Mouse (Mus musculus): ENCODE results near the gene Ctcfl. TPM values are rescaled to one million over a fixed set of nuclear protein-coding genes. Genes with fewer than 3 reads are reported as not detected.

The Ctcfl gene
- polyA plus RNA-seq, 1 experiment from 2014 or later = not detected

DNA sequence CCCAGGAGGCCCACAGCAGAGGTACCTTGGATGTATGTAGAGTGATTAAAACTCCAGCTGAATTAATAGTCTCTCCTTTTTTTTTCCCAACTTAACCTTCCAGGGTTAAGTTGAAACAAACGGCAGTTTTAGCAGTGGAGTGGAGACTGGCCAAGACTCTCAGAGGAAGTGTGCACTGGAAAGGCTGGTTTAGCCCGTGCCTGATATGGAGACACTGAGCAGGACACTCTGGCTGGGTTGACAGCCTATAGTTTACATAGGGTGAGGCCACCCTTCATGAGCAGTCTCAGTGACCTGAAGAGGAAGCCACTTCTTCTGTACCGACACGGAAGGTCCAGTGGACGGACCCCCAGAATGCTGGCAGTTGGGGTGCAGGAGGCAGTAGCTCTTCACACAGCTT, 32.0 kb upstream of the Ctcfl start:
- Histone ChIP-seq H3K27me3 (ENCODE audit: control insufficient read depth, insufficient read depth, low read length) (no peaks in the 10 kb centered on the region), H3K4me3 (ENCODE audit: low read depth, low read length) (no peak overlapping the region), H3K4me2 (replicated peaks; ENCODE audit: low read depth) (no peak overlapping the region), H3K9ac (ENCODE audit: low read length) (no peak overlapping the region), H3K36me3 (ENCODE audit: control insufficient read depth, insufficient read depth, low read length) (no peaks in the 10 kb centered on the region), H3K4me1 (replicated peaks; ENCODE audit: control insufficient read depth, insufficient read depth) (no peaks in the 10 kb centered on the region), H3K27ac (replicated peaks) (no peak overlapping the region), H3K9me3 (ENCODE audit: control insufficient read depth, low read length) (no peaks in the 10 kb centered on the region)
- DNase-seq (ENCODE audit: low spot score) (no peak), ATAC-seq (ENCODE audit: low FRiP score, low TSS enrichment) (no peak)
- 45% methylated on average over 5 of the region's 5 CpGs for WGBS
- TF ChIP-seq EP300 (optimal IDR thresholded peaks at IDR 0.05) = no peak
- no peak for TF ChIP-seq CTCF (IDR thresholded peaks at IDR 0.05; ENCODE audit: low read depth)

DNA sequence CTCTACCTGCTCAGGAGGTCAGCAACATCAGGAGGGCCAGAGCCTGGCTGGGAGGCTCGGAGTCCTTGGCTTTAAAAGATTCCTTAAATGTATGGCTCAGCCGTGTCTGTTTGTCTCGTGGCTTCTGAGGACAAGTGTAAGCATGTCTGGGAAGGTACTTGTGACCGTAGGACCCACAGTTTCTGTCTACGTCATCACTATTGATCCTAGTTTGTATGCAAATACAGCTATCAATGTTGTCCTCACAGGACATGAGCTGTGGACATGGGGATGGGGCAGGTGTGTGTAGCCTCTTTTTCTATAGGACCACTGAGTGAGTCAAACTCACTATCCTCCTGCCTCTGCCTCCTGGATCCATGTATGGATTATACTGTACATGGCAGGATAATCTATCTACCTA, 28.7 kb upstream of the Ctcfl start:
- no peak for ATAC-seq (ENCODE audit: low FRiP score, low TSS enrichment)
- no peaks in the 10 kb centered on the region for H3K36me3 ChIP-seq (ENCODE audit: control insufficient read depth, insufficient read depth, low read length)
- H3K4me2 ChIP-seq (replicated peaks; ENCODE audit: low read depth) = no peak overlapping the region
- no peak overlapping the region for H3K9ac ChIP-seq (ENCODE audit: low read length)
- no peaks in the 10 kb centered on the region for H3K9me3 ChIP-seq (ENCODE audit: control insufficient read depth, low read length)
- no peak for DNase-seq (ENCODE audit: low spot score)
- no peaks in the 10 kb centered on the region for H3K27me3 ChIP-seq (ENCODE audit: control insufficient read depth, insufficient read depth, low read length)
- no peak overlapping the region for H3K27ac ChIP-seq (replicated peaks)
- H3K4me1 ChIP-seq (replicated peaks; ENCODE audit: control insufficient read depth, insufficient read depth) = no peaks in the 10 kb centered on the region
- TF ChIP-seq EP300 (optimal IDR thresholded peaks at IDR 0.05) = no peak
- TF ChIP-seq CTCF (IDR thresholded peaks at IDR 0.05; ENCODE audit: low read depth) = no peak
- H3K4me3 ChIP-seq (ENCODE audit: low read depth, low read length) = no peak overlapping the region
- WGBS = 65% methylated on average over 5 of the region's 5 CpGs

GRCm38 (mm10) chr2:173146728-173147127, 27.4 kb upstream of the Ctcfl start:
- Histone ChIP-seq H3K4me2 (replicated peaks; ENCODE audit: low read depth) (no peak overlapping the region), H3K9ac (ENCODE audit: low read length) (no peak overlapping the region), H3K36me3 (ENCODE audit: control insufficient read depth, insufficient read depth, low read length) (no peaks in the 10 kb centered on the region), H3K4me1 (replicated peaks; ENCODE audit: control insufficient read depth, insufficient read depth) (no peaks in the 10 kb centered on the region), H3K4me3 (ENCODE audit: low read depth, low read length) (no peak overlapping the region), H3K9me3 (ENCODE audit: control insufficient read depth, low read length) (no peaks in the 10 kb centered on the region), H3K27me3 (ENCODE audit: control insufficient read depth, insufficient read depth, low read length) (no peaks in the 10 kb centered on the region), H3K27ac (replicated peaks) (no peak overlapping the region)
- TF ChIP-seq EP300 (optimal IDR thresholded peaks at IDR 0.05) (no peak), CTCF (IDR thresholded peaks at IDR 0.05; ENCODE audit: low read depth) (no peak)
- WGBS = 51% methylated on average over 6 of the region's 6 CpGs
- ATAC-seq (ENCODE audit: low FRiP score, low TSS enrichment) (no peak), DNase-seq (ENCODE audit: low spot score) (no peak)

- Histone ChIP-seq H3K4me3 (ENCODE audit: low read depth, low read length) (no peak overlapping the region), H3K4me1 (replicated peaks; ENCODE audit: control insufficient read depth, insufficient read depth) (no peaks in the 10 kb centered on the region), H3K9me3 (ENCODE audit: control insufficient read depth, low read length) (no peaks in the 10 kb centered on the region), H3K27me3 (ENCODE audit: control insufficient read depth, insufficient read depth, low read length) (no peaks in the 10 kb centered on the region), H3K4me2 (replicated peaks; ENCODE audit: low read depth) (no peak overlapping the region), H3K36me3 (ENCODE audit: control insufficient read depth, insufficient read depth, low read length) (no peaks in the 10 kb centered on the region), H3K27ac (replicated peaks) (no peak overlapping the region), H3K9ac (ENCODE audit: low read length) (no peak overlapping the region)
- DNase-seq (ENCODE audit: low spot score) = no peak
- 56% methylated on average over 3 of the region's 3 CpGs for WGBS
- ATAC-seq (ENCODE audit: low FRiP score, low TSS enrichment) = no peak
- TF ChIP-seq CTCF (IDR thresholded peaks at IDR 0.05; ENCODE audit: low read depth) = no peak
- no peak for TF ChIP-seq EP300 (optimal IDR thresholded peaks at IDR 0.05)
Observed at GRCm38 (mm10) chr2:173145808-173146207, 26.5 kb upstream of the Ctcfl start.

- 44% methylated on average over 11 of the region's 11 CpGs for WGBS
- no peaks in the 10 kb centered on the region for H3K27me3 ChIP-seq (ENCODE audit: control insufficient read depth, insufficient read depth, low read length)
- no peaks in the 10 kb centered on the region for H3K4me1 ChIP-seq (replicated peaks; ENCODE audit: control insufficient read depth, insufficient read depth)
- H3K36me3 ChIP-seq (ENCODE audit: control insufficient read depth, insufficient read depth, low read length) = no peaks in the 10 kb centered on the region
- DNase-seq (ENCODE audit: low spot score) = no peak
- H3K9ac ChIP-seq (ENCODE audit: low read length) = no peak overlapping the region
- TF ChIP-seq CTCF (IDR thresholded peaks at IDR 0.05; ENCODE audit: low read depth) (no peak), EP300 (optimal IDR thresholded peaks at IDR 0.05) (no peak)
- H3K4me2 ChIP-seq (replicated peaks; ENCODE audit: low read depth) = no peak overlapping the region
- ATAC-seq (ENCODE audit: low FRiP score, low TSS enrichment) = no peak
- no peak overlapping the region for H3K27ac ChIP-seq (replicated peaks)
- no peaks in the 10 kb centered on the region for H3K9me3 ChIP-seq (ENCODE audit: control insufficient read depth, low read length)
- H3K4me3 ChIP-seq (ENCODE audit: low read depth, low read length) = no peak overlapping the region
Observed at GRCm38 (mm10) chr2:173143611-173144010, 24.3 kb upstream of the Ctcfl start.

DNA sequence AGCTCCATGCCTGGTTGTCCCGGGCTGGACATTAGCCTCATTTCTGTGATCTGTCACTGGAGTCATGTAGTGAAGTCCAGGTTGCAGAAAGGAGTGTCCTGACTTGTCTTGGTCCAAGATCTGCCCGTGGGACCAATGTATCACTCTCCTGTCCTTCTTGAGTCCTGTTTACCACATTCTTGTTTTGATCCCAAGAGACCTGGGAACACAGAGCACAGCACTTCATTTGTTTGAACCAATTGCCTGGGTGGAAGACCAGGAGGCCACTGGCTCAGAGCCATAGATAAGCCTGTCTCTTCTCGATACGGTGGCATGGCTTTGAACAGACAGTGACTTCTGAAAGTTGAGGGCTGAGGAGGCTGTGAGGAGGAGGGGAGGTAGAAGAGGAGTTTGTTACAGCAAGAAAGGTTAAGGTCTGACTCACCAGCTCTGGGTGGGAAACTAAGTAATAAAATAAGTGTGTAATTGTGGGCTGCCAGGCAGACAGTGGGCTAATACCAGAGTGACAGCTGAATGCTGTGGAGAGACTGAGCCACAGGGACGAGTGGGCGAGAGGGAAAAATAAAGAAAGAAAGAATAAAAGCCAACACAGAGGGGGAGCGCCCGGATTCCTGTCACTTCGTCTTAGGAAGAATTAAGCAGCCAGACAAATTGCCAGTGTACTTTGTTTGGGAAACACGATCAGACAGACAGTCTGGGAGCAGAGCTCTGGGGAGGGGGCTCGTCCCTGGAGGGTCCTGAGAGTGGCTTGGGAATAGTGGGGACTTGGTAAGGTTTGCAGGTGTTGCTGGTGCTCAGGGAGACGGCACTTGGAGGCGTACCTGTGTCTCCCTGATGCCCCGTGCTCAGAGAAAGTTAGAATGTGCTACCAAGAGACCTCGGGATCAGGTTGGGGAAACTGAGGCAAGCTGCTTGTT, 19.3 kb upstream of the Ctcfl start:
- 47% methylated on average over 15 of the region's 15 CpGs for WGBS
- TF ChIP-seq CTCF (IDR thresholded peaks at IDR 0.05; ENCODE audit: low read depth) (no peak), EP300 (optimal IDR thresholded peaks at IDR 0.05) (no peak)
- Histone ChIP-seq H3K9ac (ENCODE audit: low read length) (no peak overlapping the region), H3K4me3 (ENCODE audit: low read depth, low read length) (no peak overlapping the region), H3K9me3 (ENCODE audit: control insufficient read depth, low read length) (no peaks in the 10 kb centered on the region), H3K36me3 (ENCODE audit: control insufficient read depth, insufficient read depth, low read length) (no peaks in the 10 kb centered on the region), H3K27me3 (ENCODE audit: control insufficient read depth, insufficient read depth, low read length) (no peaks in the 10 kb centered on the region), H3K4me1 (replicated peaks; ENCODE audit: control insufficient read depth, insufficient read depth) (no peaks in the 10 kb centered on the region), H3K4me2 (replicated peaks; ENCODE audit: low read depth) (no peak overlapping the region), H3K27ac (replicated peaks) (no peak overlapping the region)
- DNase-seq (ENCODE audit: low spot score) (no peak), ATAC-seq (ENCODE audit: low FRiP score, low TSS enrichment) (no peak; the same call in 1 of the 2 replicates)
